Mouse (Mus musculus): ENCODE measurements around the gene Pced1b. TPM values are rescaled to one million over a fixed set of nuclear protein-coding genes. Genes with fewer than 3 reads are reported as not detected.
A peak's percentile ranks its signal among the peaks of the same experiment; 100 is the strongest.
"Not testable (repeated sequence)": the region's sequence is repeated elsewhere in the genome, so short reads cannot be mapped to it uniquely, and the experiment has no call there.

Gene Pced1b
- total RNA-seq, 2 experiments from 2014 or later = 5.5 to 7.7 TPM

GRCm38 (mm10) chr15:97342945-97343344, 96.0 kb downstream of the Pced1b start:
- no peak for DNase-seq

GRCm38 (mm10) chr15:97343921-97344320, 97.0 kb downstream of the Pced1b start:
- no peak for DNase-seq

GRCm38 (mm10) chr15:97345110-97345509, 98.2 kb downstream of the Pced1b start:
- no peak for DNase-seq

- no peak for DNase-seq
Observed at GRCm38 (mm10) chr15:97345917-97346316, 99.0 kb downstream of the Pced1b start.

- no peak for DNase-seq
Observed at GRCm38 (mm10) chr15:97346413-97346812, 99.5 kb downstream of the Pced1b start.

- no peak for DNase-seq
Observed at GRCm38 (mm10) chr15:97346897-97347296, 100.0 kb downstream of the Pced1b start.

- DNase-seq = no peak
Observed at GRCm38 (mm10) chr15:97348566-97349315, 101.8 kb downstream of the Pced1b start.

GRCm38 (mm10) chr15:97350528-97350927, 103.6 kb downstream of the Pced1b start:
- DNase-seq = no peak

GRCm38 (mm10) chr15:97351016-97351415, 104.1 kb downstream of the Pced1b start:
- DNase-seq = peak in 1 of 2 experiments; percentile 29

- no peak for DNase-seq
Observed at GRCm38 (mm10) chr15:97351681-97352080, 104.8 kb downstream of the Pced1b start.

- DNase-seq = no peak
Observed at GRCm38 (mm10) chr15:97355676-97356303, 108.9 kb downstream of the Pced1b start.

- DNase-seq = no peak
Observed at GRCm38 (mm10) chr15:97357016-97357415, 110.1 kb downstream of the Pced1b start.

GRCm38 (mm10) chr15:97360842-97361770, 114.2 kb downstream of the Pced1b start:
- DNase-seq = no peak

- DNase-seq = no peak
Observed at GRCm38 (mm10) chr15:97361771-97362171, 114.9 kb downstream of the Pced1b start.

- DNase-seq = not testable (repeated sequence)
Observed at GRCm38 (mm10) chr15:97364271-97364670, 117.4 kb downstream of the Pced1b start.

- no peak for DNase-seq
Observed at GRCm38 (mm10) chr15:97364968-97365367, 118.1 kb downstream of the Pced1b start.

GRCm38 (mm10) chr15:97368035-97368608, 121.2 kb downstream of the Pced1b start:
- no peak for DNase-seq

GRCm38 (mm10) chr15:97368631-97369030, 121.7 kb downstream of the Pced1b start:
- DNase-seq = no peak

- DNase-seq = no peak
Observed at GRCm38 (mm10) chr15:97369144-97369543, 122.2 kb downstream of the Pced1b start.

- no peak for DNase-seq
Observed at GRCm38 (mm10) chr15:97370880-97371279, 124.0 kb downstream of the Pced1b start.

- DNase-seq = not testable (repeated sequence)
Observed at GRCm38 (mm10) chr15:97372043-97372442, 125.1 kb downstream of the Pced1b start.

GRCm38 (mm10) chr15:97372611-97373131, 125.8 kb downstream of the Pced1b start:
- DNase-seq = no peak
